Mouse (Mus musculus): ENCODE measurements around the gene Kctd4.

DNA sequence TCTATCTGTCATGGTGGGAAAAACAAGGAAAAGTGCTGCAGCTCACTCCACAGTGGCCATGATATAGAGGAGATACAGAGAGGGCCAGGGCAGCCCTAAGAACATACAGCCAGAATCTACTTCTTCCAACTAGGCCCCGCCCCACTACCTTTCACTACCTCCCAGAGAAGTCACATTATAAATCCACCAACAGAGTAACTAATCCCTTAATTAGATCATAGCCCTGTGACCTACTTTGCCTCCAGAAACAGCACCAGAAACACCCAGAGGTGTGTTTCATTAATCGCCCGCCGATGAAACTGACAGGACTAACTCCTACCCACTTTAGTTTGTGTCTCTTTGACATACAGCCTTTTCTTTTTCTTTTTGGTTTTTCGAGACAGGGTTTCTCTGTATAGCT, 54.4 kb downstream of the Kctd4 start:
- TF ChIP-seq POLR2A (IDR thresholded peaks at IDR 0.05; ENCODE audit: control insufficient read depth, low read depth, low read length), result no peak
- no peak for TF ChIP-seq CTCF (IDR thresholded peaks at IDR 0.05; ENCODE audit: control insufficient read depth, insufficient read depth, insufficient replicate concordance, low read depth, low read length)
